Mouse (Mus musculus) CH12.LX (cell line): ENCODE measurements around the gene Arl15.

Experiments
- CTCF ChIP-seq, 2 experiments: IDR thresholded peaks in 1 of 2; conservative IDR thresholded peaks in 1 of 2; 2 replicates each; pipeline ENCODE4 v1.5.1; 2011 to 2012; ENCODE audit warnings: low read depth in 2 of 2, low read length in 2 of 2, improper control_type of control experiment in 1 of 2, inconsistent platforms in 1 of 2, mild to moderate bottlenecking in 1 of 2, moderate library complexity in 1 of 2
- POLR2A ChIP-seq: IDR thresholded peaks from 2 replicates; pipeline ENCODE4 v1.6.1; 2011; ENCODE audit warnings: low read depth, mild to moderate bottlenecking, improper control_type of control experiment, low read length
- UBTF ChIP-seq: IDR thresholded peaks from 2 replicates; pipeline ENCODE4 v1.6.1; 2012; ENCODE audit warnings: low read depth, mild to moderate bottlenecking, inconsistent platforms, low read length, improper control_type of control experiment, moderate library complexity

DNA sequence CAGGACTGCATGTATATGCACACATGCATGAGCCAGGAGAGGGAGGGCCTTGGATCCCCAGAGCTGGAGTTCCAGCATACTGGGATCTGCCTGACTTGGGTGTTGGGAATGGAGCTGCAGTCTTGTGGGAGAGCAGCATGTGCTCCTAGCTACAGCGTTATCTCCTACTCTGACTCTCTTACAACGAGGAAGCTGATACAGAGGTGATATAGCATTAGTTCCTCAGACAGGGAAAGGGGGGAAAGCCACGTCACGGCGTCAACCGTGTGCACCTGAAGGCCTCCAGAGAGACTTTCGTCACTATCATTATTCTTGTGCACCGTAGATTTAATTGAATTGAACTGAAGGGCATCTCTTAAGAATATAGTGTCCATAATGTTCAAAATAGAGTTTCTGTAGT, 286.2 kb downstream of the Arl15 start:
- TF ChIP-seq CTCF (conservative IDR thresholded peaks at IDR 0.05 in 1 of 2, IDR thresholded peaks at IDR 0.05 in 1 of 2; ENCODE audit: low read depth in 2 of 2, low read length in 2 of 2) (no peak), UBTF (no peak), POLR2A (no peak)
